Mouse (Mus musculus): ENCODE data around the gene Dtd1. TPM values are rescaled to one million over a fixed set of nuclear protein-coding genes. Genes with fewer than 3 reads are reported as not detected.

The Dtd1 gene
- total RNA-seq, 2 experiments from 2014 or later: 3.6 to 4.2 TPM

GRCm38 (mm10) chr2:144701415-144702149 is 101.9 kb downstream of the Dtd1 start:
- no peak for ATAC-seq (replicated peaks; ENCODE audit: low FRiP score, poor library complexity, severe bottlenecking)

- ATAC-seq (replicated peaks; ENCODE audit: low FRiP score, poor library complexity, severe bottlenecking): no peak
These were observed 109.6 kb downstream of the Dtd1 start for GRCm38 (mm10) chr2:144709285-144709684.

- no peak for ATAC-seq (replicated peaks; ENCODE audit: low FRiP score, poor library complexity, severe bottlenecking)
These were observed 110.0 kb downstream of the Dtd1 start for GRCm38 (mm10) chr2:144709704-144710103.

- no peak for ATAC-seq (replicated peaks; ENCODE audit: low FRiP score, poor library complexity, severe bottlenecking)
These were observed 114.9 kb downstream of the Dtd1 start for GRCm38 (mm10) chr2:144714596-144714995.

GRCm38 (mm10) chr2:144715211-144715768 is 115.6 kb downstream of the Dtd1 start:
- no peak for ATAC-seq (replicated peaks; ENCODE audit: low FRiP score, poor library complexity, severe bottlenecking)

- no peak for ATAC-seq (replicated peaks; ENCODE audit: low FRiP score, poor library complexity, severe bottlenecking)
These were observed 116.6 kb downstream of the Dtd1 start for GRCm38 (mm10) chr2:144716248-144716647.

GRCm38 (mm10) chr2:144718273-144718672 is 118.6 kb downstream of the Dtd1 start:
- ATAC-seq (replicated peaks; ENCODE audit: low FRiP score, poor library complexity, severe bottlenecking): no peak

- no peak for ATAC-seq (replicated peaks; ENCODE audit: low FRiP score, poor library complexity, severe bottlenecking)
These were observed 119.6 kb downstream of the Dtd1 start for GRCm38 (mm10) chr2:144719294-144719693.

GRCm38 (mm10) chr2:144719718-144720117 is 120.0 kb downstream of the Dtd1 start:
- no peak for ATAC-seq (replicated peaks; ENCODE audit: low FRiP score, poor library complexity, severe bottlenecking)

- no peak for ATAC-seq (replicated peaks; ENCODE audit: low FRiP score, poor library complexity, severe bottlenecking)
These were observed 120.8 kb downstream of the Dtd1 start for GRCm38 (mm10) chr2:144720407-144720959.

- no peak for ATAC-seq (replicated peaks; ENCODE audit: low FRiP score, poor library complexity, severe bottlenecking)
These were observed 125.0 kb downstream of the Dtd1 start for GRCm38 (mm10) chr2:144724679-144725078.

- no peak for ATAC-seq (replicated peaks; ENCODE audit: low FRiP score, poor library complexity, severe bottlenecking)
These were observed 127.4 kb downstream of the Dtd1 start for GRCm38 (mm10) chr2:144727136-144727535.

- ATAC-seq (replicated peaks; ENCODE audit: low FRiP score, poor library complexity, severe bottlenecking): no peak
These were observed 130.1 kb downstream of the Dtd1 start for GRCm38 (mm10) chr2:144729776-144730175.

GRCm38 (mm10) chr2:144738161-144738560 is 138.5 kb downstream of the Dtd1 start:
- ATAC-seq (replicated peaks; ENCODE audit: low FRiP score, poor library complexity, severe bottlenecking): no peak

GRCm38 (mm10) chr2:144738576-144738975 is 138.9 kb downstream of the Dtd1 start:
- ATAC-seq (replicated peaks; ENCODE audit: low FRiP score, poor library complexity, severe bottlenecking): no peak

GRCm38 (mm10) chr2:144740577-144740997 is 140.9 kb downstream of the Dtd1 start:
- ATAC-seq (replicated peaks; ENCODE audit: low FRiP score, poor library complexity, severe bottlenecking): no peak

GRCm38 (mm10) chr2:144741973-144742372 is 142.3 kb downstream of the Dtd1 start:
- ATAC-seq (replicated peaks; ENCODE audit: low FRiP score, poor library complexity, severe bottlenecking): no peak

- ATAC-seq (replicated peaks; ENCODE audit: low FRiP score, poor library complexity, severe bottlenecking): no peak
These were observed 143.6 kb downstream of the Dtd1 start for GRCm38 (mm10) chr2:144743316-144743715.

- ATAC-seq (replicated peaks; ENCODE audit: low FRiP score, poor library complexity, severe bottlenecking): no peak
These were observed 145.6 kb downstream of the Dtd1 start for GRCm38 (mm10) chr2:144745266-144745665.

- no peak for ATAC-seq (replicated peaks; ENCODE audit: low FRiP score, poor library complexity, severe bottlenecking)
These were observed 146.5 kb downstream of the Dtd1 start for GRCm38 (mm10) chr2:144746046-144746783.

- no peak for ATAC-seq (replicated peaks; ENCODE audit: low FRiP score, poor library complexity, severe bottlenecking)
These were observed 153.9 kb downstream of the Dtd1 start for GRCm38 (mm10) chr2:144753604-144754003.
